Mouse (Mus musculus) heart, adult 9 months (tissue): ENCODE measurements around the gene Tas1r2.

ENCODE experiments used
- DNase-seq, 2 experiments: peaks; one replicate each; pipeline ENCODE4 v3.0.0; 2022; ENCODE audit warnings: low spot score in 2 of 2

The Tas1r2 gene

DNA sequence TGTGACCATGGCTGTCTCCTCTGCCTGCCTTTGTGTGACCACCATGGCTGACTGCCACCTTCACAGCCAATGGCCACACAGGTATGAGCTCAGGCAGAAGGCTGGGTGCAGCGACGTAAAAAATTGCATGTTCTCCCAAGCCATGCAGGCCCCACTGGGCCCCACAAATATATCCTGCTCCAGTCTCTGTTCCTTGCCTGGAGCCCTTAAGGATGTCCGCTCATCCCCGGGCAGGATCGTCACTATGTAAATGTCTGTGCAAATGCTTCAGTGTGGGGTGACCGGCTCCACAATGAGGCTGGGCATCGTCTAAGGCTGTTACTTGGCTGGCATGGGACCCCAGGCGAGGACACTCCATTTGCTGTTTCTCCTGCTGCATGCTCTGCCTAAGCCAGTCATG is at the start of gene Tas1r2:
TSS of gene Tas1r2 (plus strand) at position 301 of the 400 bp plus-strand sequence.
- DNase-seq, result no peak

DNA sequence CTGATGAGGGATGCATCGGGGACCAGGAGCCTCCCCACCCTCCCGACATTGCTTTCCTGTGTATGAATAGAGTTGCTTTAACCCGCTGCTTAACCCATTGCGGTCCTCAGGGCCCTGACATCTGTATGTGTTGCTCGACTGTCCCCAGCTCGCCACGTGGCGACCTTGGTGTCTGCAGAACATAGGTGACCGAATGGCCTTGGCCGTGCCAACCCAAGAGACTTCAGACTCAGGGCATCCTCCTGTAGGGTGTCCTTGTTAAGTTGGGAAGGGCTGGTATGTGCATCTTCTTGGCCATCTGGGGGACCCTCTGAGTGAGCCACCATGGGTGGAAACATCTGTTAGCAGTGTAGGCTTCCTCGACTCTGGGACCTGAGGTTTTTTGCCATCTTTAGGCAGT is 48.1 kb upstream of the Tas1r2 start:
- DNase-seq, result no peak

DNA sequence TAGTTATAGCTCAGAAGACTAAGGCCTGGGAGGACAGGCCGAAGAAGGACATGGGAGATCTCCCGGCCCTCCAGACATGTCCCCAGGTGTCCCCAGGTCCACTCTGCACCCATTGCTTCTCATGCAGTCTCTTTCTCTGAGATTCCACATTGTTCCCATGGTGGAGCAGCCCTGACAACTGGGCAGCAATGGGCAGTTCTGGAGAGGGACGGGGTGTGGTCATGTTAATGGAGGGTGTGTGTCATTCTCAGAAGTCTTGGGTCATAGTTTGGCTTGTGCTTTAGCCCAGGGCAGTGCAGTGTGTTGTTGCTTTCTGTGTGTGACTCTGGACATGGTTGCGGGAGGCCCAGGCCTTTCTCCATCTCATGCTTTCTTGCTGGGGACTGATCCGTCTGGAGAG is 46.6 kb upstream of the Tas1r2 start:
- no peak for DNase-seq

DNA sequence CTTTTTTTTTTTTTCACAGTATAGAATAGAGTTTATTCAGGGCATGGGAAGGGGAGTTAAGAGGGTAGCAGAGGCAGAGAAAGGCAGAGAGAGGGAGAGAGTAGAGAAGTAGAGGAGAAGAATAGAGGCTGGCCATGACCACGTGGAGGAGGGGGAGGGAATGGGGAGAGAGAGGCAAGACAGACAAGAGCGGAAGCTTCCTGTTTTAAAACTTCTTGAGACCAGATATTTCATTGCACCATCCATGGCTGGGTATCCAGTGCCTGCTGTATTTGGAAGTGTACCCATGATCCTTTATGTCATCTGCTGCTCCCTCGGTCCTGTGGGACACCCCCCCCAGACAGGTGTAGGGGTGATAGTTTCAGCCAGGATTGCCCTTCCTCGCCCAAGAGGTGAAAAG is 44.4 kb upstream of the Tas1r2 start:
- no peak for DNase-seq

DNA sequence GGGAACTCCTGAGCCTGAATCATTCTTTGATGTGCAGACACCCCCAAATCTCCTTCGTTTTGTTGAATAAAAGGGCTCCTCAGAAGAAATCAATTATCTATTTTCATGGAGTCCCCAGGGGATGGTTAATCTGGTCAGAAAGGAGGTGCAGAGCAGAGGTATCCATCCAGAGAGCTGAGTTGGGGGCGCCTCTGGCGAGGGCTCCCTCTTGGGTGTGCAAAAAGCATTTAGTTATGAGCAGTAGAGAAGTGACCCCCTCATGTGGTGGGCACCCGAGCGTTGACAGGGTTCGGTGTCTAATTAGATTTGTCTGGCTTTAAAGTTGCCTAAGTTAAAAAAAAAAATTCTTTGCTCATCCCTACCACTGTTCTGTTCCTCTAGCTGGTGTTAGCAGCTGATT is 42.4 kb upstream of the Tas1r2 start:
- no peak for DNase-seq

DNA sequence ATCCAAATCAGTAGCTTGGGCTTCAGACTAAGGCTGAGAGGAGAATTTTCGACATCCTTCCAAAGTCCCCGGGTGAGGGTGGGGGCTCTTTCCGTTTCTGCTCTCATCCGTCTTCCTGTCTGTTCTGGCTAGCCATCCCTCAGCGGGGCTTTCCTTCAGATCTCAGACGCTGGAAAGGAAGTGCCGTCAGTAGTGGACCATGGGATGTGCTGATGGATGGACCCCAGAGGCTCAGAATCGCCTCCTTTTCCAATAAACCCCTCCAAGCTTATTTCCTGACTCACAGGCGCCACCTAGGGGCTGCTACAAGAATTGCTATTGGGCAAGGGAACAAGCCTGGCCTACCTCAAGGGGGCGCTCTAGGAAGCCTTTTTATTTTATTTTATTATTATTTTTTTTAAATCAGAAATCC is 41.8 kb upstream of the Tas1r2 start:
- peak; percentile 86 to 88 for DNase-seq

DNA sequence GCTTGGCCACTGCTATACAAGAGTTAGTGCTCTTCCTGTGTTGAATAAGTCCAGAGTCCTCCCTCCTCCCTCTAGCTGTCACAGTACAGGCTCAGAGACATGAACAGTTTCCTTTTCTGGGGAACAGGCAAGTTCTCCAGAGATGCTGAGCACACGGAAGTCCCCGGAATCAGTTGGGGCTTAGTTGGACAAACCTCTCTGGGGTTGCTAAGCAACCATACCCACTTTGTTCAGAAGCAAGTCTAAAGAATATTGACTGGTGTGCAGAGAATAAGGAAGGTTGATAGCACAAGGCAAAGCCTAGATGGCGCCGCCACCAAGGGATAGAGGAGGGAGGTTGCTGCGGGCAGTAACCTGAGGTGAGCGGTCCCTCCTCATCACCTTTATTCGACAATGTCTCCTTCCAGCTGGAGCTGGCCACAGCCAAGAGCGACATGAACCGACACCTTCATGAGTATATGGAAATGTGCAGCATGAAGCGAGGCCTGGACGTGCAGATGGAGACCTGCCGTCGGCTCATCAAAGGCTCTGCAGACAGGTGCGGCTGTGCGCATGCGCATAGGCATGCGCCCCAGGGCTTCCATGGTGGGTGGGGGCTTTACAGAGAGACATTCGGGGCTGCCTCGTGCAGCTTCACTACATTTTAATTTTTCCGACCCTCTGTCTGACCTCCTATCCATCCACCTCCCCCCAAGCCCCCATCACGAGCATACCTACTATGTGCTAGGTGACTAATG is 38.6 kb upstream of the Tas1r2 start:
- DNase-seq, result no peak

DNA sequence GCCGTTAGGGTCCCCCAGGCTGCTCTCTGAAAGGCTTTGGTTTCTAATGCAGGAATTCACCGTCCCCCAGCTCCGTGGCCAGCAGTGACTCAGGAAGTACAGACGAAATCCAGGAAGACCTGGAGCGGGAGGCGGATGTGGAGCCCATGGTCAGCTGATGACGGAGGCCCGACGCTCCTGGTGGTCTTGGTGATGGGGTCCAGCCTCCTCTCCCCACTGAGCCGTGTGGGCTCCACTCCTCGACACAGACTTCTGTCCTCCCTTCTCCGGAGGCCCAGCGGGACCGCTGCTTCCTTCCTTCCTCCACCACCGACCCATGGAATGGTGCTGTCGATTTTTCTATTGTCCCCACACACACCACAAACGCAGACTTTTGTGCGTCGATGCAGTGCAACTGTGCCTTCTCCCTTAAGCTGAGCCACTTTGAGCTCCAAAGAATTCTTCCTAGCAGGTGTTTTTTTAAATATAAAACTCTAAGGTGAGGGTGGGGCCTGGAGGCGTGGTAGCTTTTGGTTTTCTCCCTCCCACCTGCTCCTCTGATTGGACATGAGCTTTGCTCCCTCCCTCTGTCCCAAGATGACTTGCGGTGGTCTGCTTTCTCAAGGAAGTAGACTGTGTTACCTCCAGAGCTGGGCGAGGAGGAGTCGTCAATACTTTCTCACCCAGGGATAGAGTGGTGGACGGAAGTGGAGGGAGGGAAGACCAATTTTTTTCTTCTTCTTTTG is 36.9 kb upstream of the Tas1r2 start:
- peak; percentile 44 to 77 for DNase-seq

DNA sequence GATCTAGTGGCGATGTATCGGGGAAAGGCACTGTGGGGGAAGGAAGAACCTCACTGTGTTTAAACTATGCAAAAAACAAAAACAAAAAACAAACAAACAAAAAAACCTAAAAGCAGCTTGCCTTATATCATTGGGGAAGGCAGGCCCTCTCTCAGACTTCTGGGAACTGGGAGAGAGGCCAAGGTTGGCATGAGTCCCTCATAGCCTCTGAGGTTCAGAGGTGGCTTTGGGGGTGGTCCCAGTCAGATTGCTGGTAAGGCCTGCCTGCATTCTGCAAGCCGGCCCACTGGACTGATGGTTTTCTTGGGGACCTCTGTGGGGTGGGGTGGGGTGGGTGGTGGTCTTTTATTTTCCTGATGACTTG is 36.4 kb upstream of the Tas1r2 start:
- no peak for DNase-seq

DNA sequence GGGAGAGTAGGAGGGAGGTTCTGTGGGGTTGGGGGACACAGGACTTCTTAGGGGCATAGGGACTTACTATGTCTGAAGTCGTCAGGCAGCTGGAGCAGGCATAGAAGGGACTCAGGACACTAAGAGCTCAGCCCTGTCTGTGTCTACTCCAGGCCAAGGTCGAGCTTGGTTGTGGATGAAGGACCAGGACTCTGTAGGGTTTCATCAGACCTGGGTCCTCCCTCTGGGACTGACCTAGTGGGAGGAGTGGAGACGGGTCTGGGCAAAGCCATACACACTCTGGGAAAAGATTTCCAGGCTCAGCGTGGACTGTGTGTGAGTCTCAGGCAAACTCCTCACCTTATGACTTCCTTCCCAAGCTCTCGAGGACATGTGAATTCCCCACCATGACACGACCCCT is 33.6 kb upstream of the Tas1r2 start:
- DNase-seq, result no peak

DNA sequence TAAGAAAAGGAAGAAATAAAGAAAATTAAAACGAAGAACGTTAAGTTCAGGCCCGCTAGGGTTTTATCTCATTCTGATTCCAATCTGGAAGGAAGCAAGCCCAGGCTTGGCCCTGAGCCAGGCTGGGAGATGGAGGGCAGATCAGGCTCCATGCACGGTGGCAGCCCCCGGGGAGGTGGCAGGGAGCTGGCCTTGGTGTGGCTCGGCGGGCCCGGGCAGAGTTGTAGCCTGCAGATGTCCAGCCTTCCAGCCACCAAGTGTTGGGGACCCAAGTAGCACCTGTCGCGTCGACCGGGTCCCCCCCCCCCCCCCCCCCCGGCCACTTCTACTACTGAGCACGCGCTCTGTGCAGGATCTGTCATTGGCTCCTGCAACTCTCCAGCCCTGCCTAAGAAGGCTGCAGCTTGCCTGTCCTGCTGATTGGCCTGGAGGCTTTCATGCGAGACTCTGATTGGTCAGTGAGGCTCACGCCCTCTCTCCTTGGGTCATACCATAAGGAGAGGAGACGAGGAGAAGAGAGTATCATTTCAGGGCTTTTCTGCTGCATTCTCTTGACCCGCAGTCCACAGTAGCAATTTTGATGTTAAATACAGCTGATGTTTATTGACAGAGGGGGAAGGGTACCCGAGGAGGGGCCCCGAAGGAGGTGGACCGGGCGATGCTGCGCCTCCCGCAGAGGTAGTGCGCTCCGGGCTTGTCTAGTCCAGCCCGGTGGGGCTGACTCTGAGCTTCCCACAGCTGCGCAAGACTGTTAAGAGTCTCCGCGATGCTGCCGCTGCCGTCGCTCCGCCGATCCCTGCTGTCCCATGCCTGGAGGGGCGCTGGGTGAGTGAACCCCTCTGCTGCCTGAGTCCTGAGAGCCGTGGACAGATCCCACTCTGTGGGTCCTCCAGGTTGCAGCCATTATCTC is 30.7 kb upstream of the Tas1r2 start, which contains the start of gene Aldh4a1:
TSS of gene Aldh4a1 (plus strand) at position 494 of the 910 bp plus-strand sequence.
- DNase-seq, result peak; percentile 94 to 95

DNA sequence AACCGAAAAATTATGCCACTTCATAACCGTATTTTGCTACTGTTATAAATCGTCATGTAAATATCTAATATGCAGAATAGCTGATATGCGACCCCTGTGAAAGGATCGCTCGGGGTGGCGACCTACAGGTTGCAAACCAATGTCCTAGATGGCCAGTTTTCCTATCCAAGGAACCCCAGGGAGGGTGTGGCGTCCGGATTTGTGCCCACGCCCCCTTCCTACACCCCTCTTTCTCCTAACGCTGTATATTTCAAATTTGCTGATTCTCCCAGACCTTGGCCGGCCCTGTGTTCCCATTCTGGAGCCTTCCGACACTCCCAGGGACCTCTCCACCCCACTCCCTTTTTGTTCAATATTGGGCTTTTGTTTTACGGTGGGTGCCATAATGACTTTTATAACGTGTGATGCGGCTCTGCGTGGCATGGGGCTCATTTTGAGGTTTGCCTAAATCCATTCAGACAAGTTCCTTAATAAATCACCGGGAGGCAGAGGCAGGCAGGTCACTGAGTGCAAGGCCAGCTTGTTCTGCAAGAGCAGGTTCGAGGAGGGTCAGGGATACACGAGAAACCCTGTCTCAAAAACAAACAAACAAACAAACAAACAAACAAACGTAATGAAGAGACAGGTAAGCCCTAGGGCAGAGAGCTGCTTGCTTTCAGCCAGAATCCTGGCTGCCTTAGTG is 29.8 kb upstream of the Tas1r2 start:
- DNase-seq, result no peak

DNA sequence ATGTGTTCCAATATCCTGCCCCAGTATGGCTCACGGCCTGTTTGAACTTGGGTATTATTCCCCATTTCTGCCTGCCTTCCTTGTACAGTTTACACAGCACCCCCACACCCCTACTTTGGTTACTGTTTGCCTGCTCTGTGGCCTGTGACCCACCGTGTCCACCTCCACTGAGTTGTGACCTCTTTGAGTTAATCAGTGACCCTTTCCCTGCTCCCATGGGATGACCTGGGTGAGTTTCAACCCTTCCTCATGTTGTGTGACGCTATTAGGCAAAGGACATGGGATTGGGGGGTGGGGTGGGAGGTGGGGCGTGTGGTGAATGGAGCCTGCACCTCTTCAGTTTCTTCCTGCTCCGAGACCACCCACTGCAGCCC is 29.2 kb upstream of the Tas1r2 start:
- DNase-seq, result no peak

DNA sequence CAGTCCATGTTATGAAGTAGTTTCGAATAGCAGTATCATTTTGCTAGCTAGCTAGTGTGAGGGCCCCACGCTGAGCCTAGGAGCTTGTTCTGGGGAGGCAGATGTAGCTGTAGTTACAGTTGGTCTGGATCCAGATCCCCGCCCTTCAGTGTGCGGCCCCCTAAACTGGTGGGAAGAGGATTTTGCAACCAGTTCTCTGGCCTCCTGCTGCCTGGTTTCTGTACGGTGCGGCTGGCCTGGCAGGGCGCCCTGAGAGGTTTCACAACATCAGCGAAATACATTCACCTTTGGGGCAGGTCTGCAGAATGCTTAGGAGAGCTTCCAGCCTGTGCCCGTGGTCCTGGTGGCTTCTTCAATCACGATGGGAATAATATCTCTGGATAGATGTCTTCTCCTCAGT is 28.6 kb upstream of the Tas1r2 start:
- DNase-seq, result no peak

DNA sequence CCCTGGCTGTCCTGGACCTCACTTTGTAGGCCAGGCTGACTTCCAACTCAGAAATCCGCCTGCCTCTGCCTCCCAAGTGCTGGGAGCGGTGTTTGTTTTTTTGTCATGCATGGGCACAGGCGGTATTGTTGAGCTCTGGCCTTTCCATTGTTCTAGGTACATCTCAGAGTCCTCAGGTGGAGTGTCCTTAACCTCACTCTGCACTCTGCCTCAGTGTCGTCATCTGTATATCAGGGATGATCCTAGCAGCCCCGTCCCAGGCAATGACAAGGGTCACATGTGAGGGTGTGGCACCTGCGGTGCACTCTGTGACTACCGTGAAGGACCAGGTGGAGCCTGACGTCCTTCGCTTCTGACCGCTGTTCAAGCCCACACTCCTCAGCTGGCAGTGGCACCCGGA is 26.0 kb upstream of the Tas1r2 start:
- DNase-seq, result no peak

DNA sequence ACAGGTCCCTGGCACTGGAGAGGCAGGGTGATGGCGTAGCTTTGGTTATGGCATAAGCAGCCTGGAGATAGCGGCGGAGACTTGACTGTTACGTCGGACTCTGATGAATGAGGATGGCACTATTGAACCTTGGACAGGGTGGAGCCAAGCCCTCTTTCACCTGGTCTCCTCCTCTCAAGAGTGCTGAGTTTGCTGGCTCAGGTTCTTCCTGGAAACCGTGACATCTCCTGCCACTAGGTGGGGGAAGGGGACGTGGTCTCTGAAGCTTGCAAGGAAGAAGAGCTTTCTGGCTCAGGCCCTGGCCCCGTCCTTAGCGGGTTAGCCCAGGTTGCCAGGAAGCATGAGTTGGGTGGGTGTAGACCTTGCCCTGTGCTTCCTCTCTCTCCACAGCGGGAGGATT is 23.2 kb upstream of the Tas1r2 start:
- no peak for DNase-seq

DNA sequence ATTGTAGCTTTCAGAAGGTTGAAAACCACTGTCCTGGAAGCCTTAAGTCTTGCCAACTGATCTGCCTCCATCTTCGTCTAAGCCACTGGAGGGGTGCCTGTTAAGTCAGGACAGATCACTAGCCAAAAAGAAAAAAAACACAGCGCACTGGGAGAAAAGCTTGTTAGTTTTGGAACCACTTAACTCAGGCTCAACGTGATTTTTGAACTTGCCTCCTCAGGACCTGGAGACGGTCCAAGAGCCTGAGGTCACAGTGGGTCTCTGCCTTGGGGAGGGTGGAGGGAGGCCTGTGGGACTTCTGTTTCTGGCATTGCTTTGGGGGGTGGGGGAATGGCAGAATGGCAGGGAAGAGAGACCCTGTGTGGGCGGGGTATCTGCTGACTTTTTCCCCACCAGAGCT is 22.2 kb upstream of the Tas1r2 start:
- DNase-seq, result no peak

DNA sequence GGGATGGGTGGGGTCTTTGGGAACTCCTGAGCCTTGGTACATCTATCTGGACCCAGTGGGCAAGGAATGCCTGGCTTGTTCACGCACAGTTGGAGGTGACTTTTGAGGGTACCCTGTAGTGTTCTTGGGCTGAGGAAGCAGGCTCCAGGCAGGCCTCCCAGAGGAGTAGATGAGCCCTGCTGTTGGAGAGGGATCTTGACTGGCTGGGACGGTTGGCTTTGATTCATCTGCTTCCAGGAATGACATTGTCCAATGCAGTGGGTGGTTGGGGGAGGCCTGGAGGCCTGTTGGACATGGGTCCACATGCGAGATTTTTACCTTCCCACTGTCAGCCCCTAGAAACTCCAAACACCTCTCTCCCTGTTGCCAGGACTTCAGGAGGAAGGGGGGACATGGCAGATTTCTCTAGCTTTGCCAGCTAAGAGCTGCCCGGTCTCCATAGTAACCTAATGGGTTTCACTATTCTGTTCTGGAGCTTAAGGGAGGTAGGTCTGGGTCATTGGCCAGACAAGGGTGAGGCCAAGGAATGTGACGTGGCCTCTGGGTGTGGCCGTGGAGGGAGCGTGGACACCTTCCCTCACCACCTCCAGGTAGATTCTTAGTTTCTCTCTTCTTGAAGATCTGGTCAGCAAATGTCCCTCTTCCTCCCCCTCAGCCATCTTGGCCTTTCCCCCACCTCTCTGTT is 21.6 kb upstream of the Tas1r2 start:
- no peak for DNase-seq

DNA sequence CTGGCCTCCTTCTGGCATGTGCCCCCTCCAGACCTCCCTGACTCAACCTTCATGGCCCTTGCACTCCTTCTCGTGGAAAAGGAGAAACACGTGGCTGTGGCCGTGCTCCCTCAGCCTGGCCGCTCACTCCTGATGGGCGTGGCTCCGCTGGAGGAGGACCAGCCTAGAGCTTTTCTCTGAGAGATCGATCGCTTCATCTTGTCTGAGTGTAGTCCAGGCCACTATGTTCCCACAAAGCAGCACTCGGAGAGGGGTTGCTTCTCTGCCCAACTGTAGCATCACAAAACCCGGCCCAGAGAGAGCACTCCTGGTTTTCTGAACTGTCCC is 21.1 kb upstream of the Tas1r2 start:
- no peak for DNase-seq

DNA sequence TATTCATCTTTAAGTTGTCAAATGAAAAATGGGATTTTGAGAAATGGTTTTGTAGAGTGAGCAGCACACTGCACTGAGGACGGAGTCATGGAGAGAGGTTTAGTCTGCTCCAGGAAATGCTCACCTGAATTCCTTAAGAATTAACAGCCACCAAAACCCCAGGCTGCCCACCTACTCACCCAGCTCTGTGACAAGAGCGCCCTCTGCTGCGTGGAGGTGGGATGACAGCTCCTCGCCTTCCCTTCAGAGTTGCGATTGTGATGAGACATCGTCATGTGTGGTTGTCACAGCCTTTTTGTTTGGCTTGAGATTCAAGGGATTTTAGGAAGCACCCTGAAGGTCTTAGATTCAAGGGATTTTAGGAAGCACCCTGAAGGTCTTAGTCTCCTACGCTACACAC is 17.0 kb upstream of the Tas1r2 start:
- peak in 1 of 2 experiments; percentile 34 for DNase-seq

DNA sequence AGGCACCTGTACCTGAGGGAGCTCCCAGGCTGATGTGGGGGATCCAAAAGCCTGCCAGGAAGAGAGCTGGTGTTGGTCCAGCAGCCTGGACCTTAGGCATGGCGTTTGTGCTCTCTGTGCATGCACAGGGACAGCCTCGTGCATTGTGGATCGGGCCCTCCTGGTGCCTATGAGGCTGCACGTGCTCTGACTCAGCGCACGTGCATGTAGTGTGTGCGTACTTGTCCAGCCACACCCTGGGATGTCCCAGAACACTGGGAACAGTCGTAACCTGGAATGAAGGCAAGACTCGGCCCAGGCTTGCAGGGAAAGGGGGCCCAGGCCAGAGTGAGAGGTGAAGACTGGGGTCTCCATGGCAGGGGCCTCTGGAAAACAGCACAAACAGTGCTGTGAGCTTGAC is 15.5 kb upstream of the Tas1r2 start:
- DNase-seq, result no peak
